Mouse (Mus musculus): ENCODE results near the gene Rhox4d. TPM values are rescaled to one million over a fixed set of nuclear protein-coding genes. Genes with fewer than 3 reads are reported as not detected.
"Not testable (repeated sequence)": the region's sequence is repeated elsewhere in the genome, so short reads cannot be mapped to it uniquely, and the experiment has no call there.

The Rhox4d gene
- total RNA-seq (2021), result not detected
- long read RNA-seq, experiment 1, result 0 reads
- long read RNA-seq, experiment 2, result 0 reads

GRCm38 (mm10) chrX:37514059-37514458 lies at the start of gene Rhox4d:
Gene Rhox4d (plus strand): TSS chrX:37514359.
- not testable (repeated sequence) for DNase-seq (ENCODE audit: low spot score in 2 of 2)

- DNase-seq (ENCODE audit: low spot score in 2 of 2), result not testable (repeated sequence)
These were observed 34.1 kb upstream of the Rhox4d start, which contains the start of gene Rhox4c for GRCm38 (mm10) chrX:37480037-37480436. Gene Rhox4c (plus strand): TSS chrX:37480337.

GRCm38 (mm10) chrX:37530152-37530551 lies 16.0 kb downstream of the Rhox4d start, which contains the start of gene Rhox2e:
Gene Rhox2e (plus strand): TSS chrX:37530452.
- not testable (repeated sequence) for DNase-seq (ENCODE audit: low spot score in 2 of 2)

GRCm38 (mm10) chrX:37541719-37542118 lies 27.6 kb downstream of the Rhox4d start, which contains the start of gene Rhox3e:
Gene Rhox3e (plus strand): TSS chrX:37542019.
- DNase-seq (ENCODE audit: low spot score in 2 of 2), result not testable (repeated sequence)

GRCm38 (mm10) chrX:37557112-37557511 lies 43.0 kb downstream of the Rhox4d start, which contains the start of gene Rhox4e:
Gene Rhox4e (plus strand): TSS chrX:37557412.
- DNase-seq (ENCODE audit: low spot score in 2 of 2), result not testable (repeated sequence)

Other genes starting within 250 kb of the Rhox4d start
- gene Rhox4a, start 249.0 kb upstream of the Rhox4d start, total RNA-seq (2021), result not detected
- gene Rhox3a2, start 134.3 kb upstream of the Rhox4d start, total RNA-seq (2021), result not detected
- not detected for gene Rhox4a2, start 123.5 kb upstream of the Rhox4d start, total RNA-seq (2021)
- not detected for gene Rhox2b, start 102.3 kb upstream of the Rhox4d start, total RNA-seq (2021)
- not detected for gene Rhox4b, start 81.9 kb upstream of the Rhox4d start, total RNA-seq (2021)
- gene Rhox2c, start 60.7 kb upstream of the Rhox4d start, total RNA-seq (2021), result not detected
- not detected for gene Rhox3c, start 55.8 kb upstream of the Rhox4d start, total RNA-seq (2021)
- not detected for gene Rhox4c, start 34.0 kb upstream of the Rhox4d start, total RNA-seq (2021)
- not detected for gene Rhox2d, start 20.9 kb upstream of the Rhox4d start, total RNA-seq (2021)
- gene Rhox2e, start 16.1 kb downstream of the Rhox4d start, total RNA-seq (2021), result not detected
- gene Rhox3e, start 27.7 kb downstream of the Rhox4d start, total RNA-seq (2021), result not detected
- not detected for gene Rhox4e, start 43.1 kb downstream of the Rhox4d start, total RNA-seq (2021)
- gene Rhox2f, start 57.0 kb downstream of the Rhox4d start, total RNA-seq (2021), result not detected
- gene Rhox3f, start 66.6 kb downstream of the Rhox4d start, total RNA-seq (2021), result not detected
- not detected for gene Rhox4f, start 93.3 kb downstream of the Rhox4d start, total RNA-seq (2021)
- not detected for gene Rhox3g, start 114.3 kb downstream of the Rhox4d start, total RNA-seq (2021)
- not detected for gene Rhox2g, start 129.1 kb downstream of the Rhox4d start, total RNA-seq (2021)
- gene Rhox4g, start 137.0 kb downstream of the Rhox4d start, total RNA-seq (2021), result not detected
- not detected for gene Rhox3h, start 154.4 kb downstream of the Rhox4d start, total RNA-seq (2021)
- gene Rhox2h, start 158.9 kb downstream of the Rhox4d start, total RNA-seq (2021), result not detected

Data from layer of hippocampus, postnatal 14 days (tissue).